Mouse (Mus musculus) lung, postnatal 36 days (tissue): Measurements from ENCODE around the gene Dennd2c.

Source experiments
- DNase-seq: peaks from one replicate; pipeline ENCODE4 v3.0.0; 2022; ENCODE audit warnings: mixed read lengths

The Dennd2c gene

GRCm38 (mm10) chr3:103123636-103124035, 21.2 kb downstream of the Dennd2c start:
- DNase-seq: no peak

GRCm38 (mm10) chr3:103126138-103126537, 23.7 kb downstream of the Dennd2c start:
- DNase-seq: no peak

- no peak for DNase-seq
These were observed 24.8 kb downstream of the Dennd2c start for GRCm38 (mm10) chr3:103127177-103127576.

- no peak for DNase-seq
These were observed 25.3 kb downstream of the Dennd2c start for GRCm38 (mm10) chr3:103127721-103128120.

GRCm38 (mm10) chr3:103128251-103128650, 25.8 kb downstream of the Dennd2c start:
- DNase-seq: no peak

GRCm38 (mm10) chr3:103129367-103130159, 27.2 kb downstream of the Dennd2c start:
- DNase-seq: peak; percentile 22

- peak; percentile 52 for DNase-seq
These were observed 27.9 kb downstream of the Dennd2c start for GRCm38 (mm10) chr3:103130236-103130751.

- no peak for DNase-seq
These were observed 30.7 kb downstream of the Dennd2c start for GRCm38 (mm10) chr3:103133098-103133497.

GRCm38 (mm10) chr3:103136414-103137077, 34.1 kb downstream of the Dennd2c start:
- DNase-seq: no peak

GRCm38 (mm10) chr3:103139047-103139446, 36.6 kb downstream of the Dennd2c start:
- peak; percentile 59 for DNase-seq

- DNase-seq: peak; percentile 61
These were observed 37.9 kb downstream of the Dennd2c start for GRCm38 (mm10) chr3:103140095-103140838.

GRCm38 (mm10) chr3:103141287-103141686, 38.9 kb downstream of the Dennd2c start:
- no peak for DNase-seq

GRCm38 (mm10) chr3:103142366-103142765, 40.0 kb downstream of the Dennd2c start:
- DNase-seq: no peak

- DNase-seq: no peak
These were observed 42.9 kb downstream of the Dennd2c start for GRCm38 (mm10) chr3:103145336-103145735.

GRCm38 (mm10) chr3:103145791-103146190, 43.4 kb downstream of the Dennd2c start:
- DNase-seq: no peak

- no peak for DNase-seq
These were observed 44.1 kb downstream of the Dennd2c start for GRCm38 (mm10) chr3:103146330-103147166.

- DNase-seq: no peak
These were observed 45.4 kb downstream of the Dennd2c start for GRCm38 (mm10) chr3:103147775-103148174.

- DNase-seq: no peak
These were observed 46.5 kb downstream of the Dennd2c start for GRCm38 (mm10) chr3:103148941-103149340.

GRCm38 (mm10) chr3:103153761-103154160, 51.4 kb downstream of the Dennd2c start:
- DNase-seq: no peak

GRCm38 (mm10) chr3:103159232-103159900, 57.0 kb downstream of the Dennd2c start:
- DNase-seq: no peak

GRCm38 (mm10) chr3:103169771-103170170, 67.4 kb downstream of the Dennd2c start:
- peak; percentile 90 for DNase-seq
